Mouse (Mus musculus): ENCODE measurements around the gene Ehd4. TPM values are rescaled to one million over a fixed set of nuclear protein-coding genes. Genes with fewer than 3 reads are reported as not detected.

Ehd4 gene
- 17.0 TPM for polyA plus RNA-seq (2017; shearing (Covaris generic))

GRCm38 (mm10) chr2:120154361-120154894 lies at the start of gene Ehd4:
Gene Ehd4, minus strand, starts transcription at chr2:120154606.

Other genes with a start within 250 kb of the Ehd4 start
- gene Mapkbp1, start 181.9 kb downstream of the Ehd4 start, polyA plus RNA-seq (2017; shearing (Covaris generic)) = 4.7 TPM
- gene Jmjd7, start 127.1 kb downstream of the Ehd4 start, polyA plus RNA-seq (2017; shearing (Covaris generic)) = 6.0 TPM
- gene Gm28042, start 127.1 kb downstream of the Ehd4 start, polyA plus RNA-seq (2017; shearing (Covaris generic)) = 2.2 TPM
- 0.99 TPM for gene Pla2g4b, start 121.2 kb downstream of the Ehd4 start, polyA plus RNA-seq (2017; shearing (Covaris generic))
- not detected for gene Pla2g4e, start 90.7 kb upstream of the Ehd4 start, polyA plus RNA-seq (2017; shearing (Covaris generic))
- not detected for gene Pla2g4d, start 134.6 kb upstream of the Ehd4 start, polyA plus RNA-seq (2017; shearing (Covaris generic))
- gene Pla2g4f, start 159.6 kb upstream of the Ehd4 start, polyA plus RNA-seq (2017; shearing (Covaris generic)) = 0.16 TPM
- gene Vps39, start 198.5 kb upstream of the Ehd4 start, polyA plus RNA-seq (2017; shearing (Covaris generic)) = 39.1 TPM
- gene Ganc, start 249.3 kb upstream of the Ehd4 start, polyA plus RNA-seq (2017; shearing (Covaris generic)) = 15.2 TPM
- gene Tmem87a, start 249.5 kb upstream of the Ehd4 start, polyA plus RNA-seq (2017; shearing (Covaris generic)) = 28.7 TPM